Mouse (Mus musculus) E14TG2a.4 (cell line): ENCODE results near the gene Ndufs1.

ENCODE experiments used
- CTCF ChIP-seq: conservative IDR thresholded peaks from 2 replicates; pipeline ENCODE4 v1.5.1; 2014; ENCODE audit warnings: low read length
- NANOG ChIP-seq: IDR thresholded peaks from 2 replicates; pipeline ENCODE4 v1.6.1; 2014; ENCODE audit warnings: borderline replicate concordance, low read length, mixed read lengths
- POU5F1 ChIP-seq: IDR thresholded peaks from 2 replicates; pipeline ENCODE4 v1.6.1; 2014; ENCODE audit warnings: low read length, borderline replicate concordance

DNA sequence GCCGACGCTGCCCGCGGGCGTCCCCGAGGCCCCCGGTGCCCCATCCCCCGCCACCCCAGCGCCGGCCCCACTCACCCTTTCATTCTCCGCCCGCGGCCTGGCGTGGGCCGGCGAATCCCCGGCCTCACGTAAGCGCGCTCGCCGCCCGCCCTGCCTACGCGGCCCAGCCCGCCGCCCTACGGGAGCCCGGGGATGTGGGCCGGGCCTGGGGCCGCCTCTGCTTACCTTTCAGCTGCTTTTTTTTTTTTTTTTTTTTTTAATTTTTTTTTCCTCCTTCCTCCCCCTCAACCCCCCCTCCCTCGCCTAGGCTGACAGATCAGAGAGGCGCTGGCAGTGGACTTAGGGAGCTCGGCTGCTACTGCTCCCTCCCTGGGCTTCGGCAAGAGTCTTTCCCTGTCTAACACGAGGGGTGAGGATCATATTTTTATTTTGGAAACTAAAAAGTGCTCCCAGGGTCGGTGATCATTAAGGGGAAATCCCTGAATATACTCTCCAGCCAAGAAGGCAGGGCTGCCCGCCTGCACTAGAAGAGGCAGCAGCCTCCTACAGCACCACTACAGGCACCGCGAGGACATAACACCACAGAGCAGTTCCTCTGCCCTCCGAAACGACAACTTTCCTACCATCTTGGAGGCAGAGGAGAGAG is 62.4 kb downstream of the Ndufs1 start, which contains the start of gene Ino80d:
- TF ChIP-seq CTCF = peak; percentile 23
- TF ChIP-seq NANOG = no peak
- no peak for TF ChIP-seq POU5F1
